Mouse (Mus musculus) MEL (cell line): ENCODE results near the gene Car6. TPM values are rescaled to one million over a fixed set of nuclear protein-coding genes. Genes with fewer than 3 reads are reported as not detected.

Experiments used
- DNase-seq: peaks from one replicate; pipeline ENCODE4 v3.0.0; 2011; ENCODE audit warnings: low read depth, low spot score
- H3K27ac ChIP-seq: 2 replicates; pipeline ENCODE4 v1.5.1; 2012; ENCODE audit warnings: low read depth, mild to moderate bottlenecking, control low read depth, low read length, moderate library complexity; ENCODE audit not compliant: control insufficient read depth
- H3K27me3 ChIP-seq, 2 experiments: fragments of 150-350 bp in 1 of 2; sonication (generic) in 1 of 2; 2 replicates each; pipeline ENCODE4 v1.6.1; 2012; ENCODE audit warnings: low read length in 2 of 2, mild to moderate bottlenecking in 2 of 2, improper control_type of control experiment in 1 of 2, moderate library complexity in 1 of 2; ENCODE audit not compliant: insufficient read depth in 2 of 2, control insufficient read depth in 1 of 2
- H3K36me3 ChIP-seq, 2 experiments: 2 replicates each; pipeline ENCODE4 v1.6.1; 2012 to 2014; ENCODE audit warnings: low read length in 2 of 2, improper control_type of control experiment in 1 of 2, inconsistent platforms in 1 of 2, mild to moderate bottlenecking in 1 of 2; ENCODE audit not compliant: insufficient read depth in 2 of 2, control insufficient read depth in 1 of 2
- H3K4me1 ChIP-seq, 2 experiments: fragments of 150-350 bp in 1 of 2; sonication (generic) in 1 of 2; 2 replicates each; pipeline ENCODE4 v1.6.1; 2012; ENCODE audit warnings: low read length in 2 of 2, improper control_type of control experiment in 1 of 2, mild to moderate bottlenecking in 1 of 2; ENCODE audit not compliant: insufficient read depth in 2 of 2, control insufficient read depth in 1 of 2
- H3K4me3 ChIP-seq, 2 experiments: fragments of 150-350 bp in 1 of 2; sonication (generic) in 1 of 2; 2 replicates each; pipeline ENCODE4 v1.5.1; 2012; ENCODE audit warnings: low read depth in 2 of 2, low read length in 2 of 2, mild to moderate bottlenecking in 2 of 2, moderate library complexity in 2 of 2, control low read depth in 1 of 2, improper control_type of control experiment in 1 of 2; ENCODE audit not compliant: control insufficient read depth in 1 of 2, insufficient read depth in 1 of 2
- H3K79me2 ChIP-seq: 2 replicates; pipeline ENCODE4 v1.6.1; 2012; ENCODE audit warnings: mild to moderate bottlenecking, low read length, moderate library complexity; ENCODE audit not compliant: control insufficient read depth, poor library complexity, insufficient read depth
- H3K9ac ChIP-seq: 2 replicates; pipeline ENCODE4 v1.6.1; 2012; ENCODE audit warnings: low read depth, mild to moderate bottlenecking, control low read depth, low read length, moderate library complexity; ENCODE audit not compliant: control insufficient read depth, poor library complexity, severe bottlenecking
- H3K9me3 ChIP-seq: fragments of 150-350 bp; sonication (generic); replicated peaks from 2 replicates; pipeline ENCODE4 v1.6.1; 2012; ENCODE audit warnings: mild to moderate bottlenecking, low read length, improper control_type of control experiment, moderate library complexity; ENCODE audit not compliant: insufficient read depth
- ETS1 ChIP-seq: IDR thresholded peaks from 2 replicates; pipeline ENCODE4 v1.6.1; 2012; ENCODE audit warnings: low read depth, mild to moderate bottlenecking, inconsistent platforms, low read length, improper control_type of control experiment, moderate library complexity
- POLR2A ChIP-seq, 2 experiments: IDR thresholded peaks; 2 replicates each; pipeline ENCODE4 v1.6.1; 2011 to 2012; ENCODE audit warnings: low read length in 2 of 2, mild to moderate bottlenecking in 2 of 2, control low read depth in 1 of 2, improper control_type of control experiment in 1 of 2, low read depth in 1 of 2, moderate library complexity in 1 of 2; ENCODE audit not compliant: control insufficient read depth in 1 of 2, insufficient read depth in 1 of 2, poor library complexity in 1 of 2
- ZKSCAN1 ChIP-seq: IDR thresholded peaks from 2 replicates; pipeline ENCODE4 v1.6.1; 2012; ENCODE audit warnings: low read depth, mild to moderate bottlenecking, inconsistent platforms, low read length, improper control_type of control experiment, moderate library complexity
- ZNF384 ChIP-seq: IDR thresholded peaks from 2 replicates; pipeline ENCODE4 v1.6.1; 2012; ENCODE audit warnings: low read depth, mild to moderate bottlenecking, inconsistent platforms, low read length, improper control_type of control experiment
- polyA plus RNA-seq, 2 experiments: library from polyadenylated mRNA; stranded (reverse) in 1 of 2; unstranded in 1 of 2; fragments of >175 nt in 1 of 2; fragments of >200 nt in 1 of 2; gene quantifications; 2 replicates each; pipeline versions ENCODE4 v1.2.1 to v1.2.4; 2012; ENCODE audit warnings: low replicate concordance in 2 of 2, low read depth in 1 of 2; ENCODE audit not compliant: insufficient read length in 2 of 2, insufficient read depth in 1 of 2, missing spikeins in 1 of 2
- total RNA-seq: library from RNA; depleted of rRNA; stranded (reverse); fragments of 300-350 nt; gene quantifications from 2 replicates; pipeline ENCODE4 v1.2.3, GENCODE M21; 2012; rRNA removed

Gene Car6
- total and polyA plus RNA-seq, 3 experiments, result 0.19 TPM; not detected in 2

GRCm38 (mm10) chr4:150137368-150138083, 63.6 kb downstream of the Car6 start:
- Histone ChIP-seq H3K9ac (peak overlapping the region; percentile 55), H3K27me3 (no peaks in the 10 kb centered on the region), H3K79me2 (no peaks in the 10 kb centered on the region), H3K9me3 (no peaks in the 10 kb centered on the region), H3K27ac (peak overlapping the region; percentile 61), H3K4me1 (peaks cover 2 to 14% of the 10 kb centered on the region in 2 experiments; a peak in 3 of 4 replicates), H3K36me3 (peaks cover 0 to 8% of the 10 kb centered on the region in 2 experiments; a peak in 2 of 4 replicates), H3K4me3 (peak overlapping the region; percentile 53 to 62)
- peak; percentile 56 for DNase-seq
- TF ChIP-seq ZNF384 (peak; percentile 85), ETS1 (no peak), POLR2A (IDR thresholded peaks at IDR 0.05; ENCODE audit: control insufficient read depth in 1 of 2, insufficient read depth in 1 of 2, low read depth in 1 of 2, low read length in 2 of 2, poor library complexity in 1 of 2) (0 out of 4 replicates have a peak, but pooled peaks of 1 of the 2 experiments have one; percentile 35), ZKSCAN1 (peak; percentile 96)

Other genes starting within 250 kb of the Car6 start
- 0.12 TPM in 1 of 2 replicates, not detected in the other for gene Spsb1, start 246.3 kb downstream of the Car6 start, total RNA-seq
- gene Spsb1, start 246.3 kb downstream of the Car6 start, polyA plus RNA-seq, result under 1 TPM in 1 of 2 experiments, not detected in 1; 0.25 TPM
- gene H6pd, start 192.3 kb downstream of the Car6 start, total RNA-seq, result 6.9 and 7.8 TPM in 2 replicates
- 10 to 100 TPM in 1 of 2 experiments, not detected in 1; 10.8 TPM for gene H6pd, start 192.3 kb downstream of the Car6 start, polyA plus RNA-seq
- 0.19 and 0.20 TPM in 2 replicates for gene Gpr157, start 114.0 kb downstream of the Car6 start, total RNA-seq
- under 1 TPM in 1 of 2 experiments, not detected in 1; 0.88 TPM for gene Gpr157, start 114.0 kb downstream of the Car6 start, polyA plus RNA-seq
- gene Slc2a5, start 82.0 kb downstream of the Car6 start, total RNA-seq, result 0.58 and 0.65 TPM in 2 replicates
- 1 to 10 TPM in 1 of 2 experiments, not detected in 1; 4.9 TPM for gene Slc2a5, start 82.0 kb downstream of the Car6 start, polyA plus RNA-seq
- gene Slc2a7, start 52.4 kb downstream of the Car6 start, total RNA-seq, result not detected in 2 replicates
- under 1 TPM in 1 of 2 experiments, not detected in 1; 0.06 TPM for gene Slc2a7, start 52.4 kb downstream of the Car6 start, polyA plus RNA-seq
- gene Eno1, start 35.4 kb upstream of the Car6 start, total RNA-seq, result 254 and 516 TPM in 2 replicates
- gene Eno1, start 35.4 kb upstream of the Car6 start, polyA plus RNA-seq, result 1,000 to 10,000 TPM in 1 of 2 experiments, 100 to 1,000 TPM in 1; 737 to 5,492 TPM
- 4.1 and 5.8 TPM in 2 replicates for gene Rere, start 80.3 kb upstream of the Car6 start, total RNA-seq
- gene Rere, start 80.3 kb upstream of the Car6 start, polyA plus RNA-seq, result 10 to 100 TPM in 1 of 2 experiments, not detected in 1; 31.8 TPM